Mouse (Mus musculus): ENCODE data around the gene Mul1. TPM values are rescaled to one million over a fixed set of nuclear protein-coding genes. Genes with fewer than 3 reads are reported as not detected.
A peak's percentile ranks its signal among the peaks of the same experiment; 100 is the strongest.

The Mul1 gene
- polyA plus RNA-seq, 2 experiments: 4.3 to 7.7 TPM

DNA sequence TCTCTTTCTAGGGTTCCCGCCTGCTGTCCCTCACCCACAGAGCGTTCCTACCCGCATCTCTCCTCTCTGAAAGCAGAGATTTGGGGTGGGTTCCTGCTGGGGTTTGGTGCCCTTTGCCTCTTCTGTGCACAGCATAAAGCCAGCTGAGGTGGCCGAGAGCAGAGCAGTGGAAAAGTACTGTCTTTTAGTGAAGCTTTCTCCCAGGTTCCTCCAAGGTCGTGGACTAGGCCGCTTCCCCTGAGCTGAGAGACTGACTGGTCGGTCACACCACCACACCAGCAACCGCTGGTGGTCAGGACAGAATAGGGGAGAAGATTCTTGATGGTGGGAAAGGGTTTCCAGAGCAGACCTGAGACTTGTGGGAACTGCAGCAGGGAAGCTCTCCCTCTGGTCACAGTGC lies 37.8 kb upstream of the Mul1 start:
- Histone ChIP-seq H3K36me3 (replicated peaks; ENCODE audit: control insufficient read depth, insufficient read depth, low read depth) (no peaks in the 10 kb centered on the region), H3K4me2 (ENCODE audit: low read depth) (no peak overlapping the region), H3K4me3 (ENCODE audit: insufficient read depth in 1 of 2, low read depth in 2 of 2, low read length in 2 of 2) (no peak overlapping the region), H3K9me3 (ENCODE audit: control insufficient read depth, low read length) (no peaks in the 10 kb centered on the region), H3K27me3 (ENCODE audit: control insufficient read depth, insufficient read depth, low read length) (peaks cover 39% of the 10 kb centered on the region), H3K27ac (no peak overlapping the region), H3K4me1 (replicated peaks; ENCODE audit: control insufficient read depth in 2 of 2, insufficient read depth in 2 of 2, low read length in 1 of 2) (no peaks in the 10 kb centered on the region), H3K9ac (replicated peaks) (no peak overlapping the region)
- WGBS (ENCODE audit: insufficient replicate concordance): 6% methylated on average over 8 of the region's 8 CpGs
- TF ChIP-seq EP300 (IDR thresholded peaks at IDR 0.05; ENCODE audit: low read depth) (no peak), CTCF (IDR thresholded peaks at IDR 0.05; ENCODE audit: low read depth) (no peak)
- no peak for DNase-seq (ENCODE audit: low read depth in 3 of 3, low spot score in 3 of 3)
- ATAC-seq (ENCODE audit: insufficient read depth): no peak

DNA sequence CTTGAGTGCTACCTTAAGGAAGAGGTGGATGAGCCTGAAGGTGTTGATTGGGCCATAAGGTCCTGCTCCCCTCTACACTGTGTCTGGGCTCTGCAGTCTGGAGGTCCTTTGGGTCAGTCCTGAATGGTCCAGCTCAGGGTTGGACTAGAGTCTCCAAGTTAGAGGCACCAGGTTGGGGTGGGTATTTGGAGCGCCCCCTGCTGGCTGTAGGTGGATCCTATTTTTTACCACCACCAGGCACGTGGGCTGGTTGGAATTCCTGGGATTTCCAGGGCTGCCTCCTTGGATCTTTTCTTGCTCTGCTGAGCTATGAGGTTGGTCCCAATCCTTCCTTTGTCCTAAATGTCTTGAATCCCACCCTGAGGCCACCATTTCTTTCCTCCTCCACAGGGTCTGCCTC lies 29.7 kb upstream of the Mul1 start:
- no peaks in the 10 kb centered on the region for H3K4me1 ChIP-seq (replicated peaks; ENCODE audit: control insufficient read depth in 2 of 2, insufficient read depth in 2 of 2, low read length in 1 of 2)

DNA sequence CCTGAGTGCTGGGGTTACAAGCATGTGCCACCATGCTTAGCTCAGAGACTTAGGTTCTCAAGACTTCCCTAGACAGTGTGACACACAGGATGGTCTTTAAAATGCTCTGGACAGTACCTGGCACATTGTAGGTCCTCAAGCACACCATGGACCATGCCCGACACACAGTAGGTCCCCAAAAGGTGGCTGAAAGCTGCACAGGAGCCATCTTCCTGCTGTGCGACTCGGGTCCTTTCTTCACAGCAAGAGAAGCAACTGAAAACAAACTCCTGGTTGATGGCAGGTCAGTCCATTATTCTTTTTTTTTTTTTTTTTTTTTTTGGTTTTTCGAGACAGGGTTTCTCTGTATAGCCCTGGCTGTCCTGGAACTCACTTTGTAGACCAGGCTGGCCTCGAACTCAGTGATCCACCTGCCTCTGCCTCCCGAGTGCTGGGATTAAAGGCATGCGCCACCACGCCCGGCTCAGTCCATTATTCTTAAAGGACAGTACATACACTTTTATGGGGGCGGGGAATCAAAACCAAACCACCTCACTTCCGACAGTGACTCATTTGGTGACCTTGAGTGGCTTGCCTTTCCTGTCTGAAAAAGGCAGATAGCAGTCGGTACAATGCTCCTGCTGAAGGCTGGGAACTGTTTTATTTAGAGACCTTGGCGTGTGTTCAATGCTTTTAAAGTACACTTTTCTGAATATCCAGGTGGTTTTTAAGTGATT lies 26.8 kb upstream of the Mul1 start:
- Histone ChIP-seq H3K9me3 (ENCODE audit: control insufficient read depth, low read length) (no peaks in the 10 kb centered on the region), H3K27ac (no peak overlapping the region), H3K4me2 (ENCODE audit: low read depth) (no peak overlapping the region), H3K4me1 (replicated peaks; ENCODE audit: control insufficient read depth in 2 of 2, insufficient read depth in 2 of 2, low read length in 1 of 2) (no peaks in the 10 kb centered on the region), H3K4me3 (ENCODE audit: insufficient read depth in 1 of 2, low read depth in 2 of 2, low read length in 2 of 2) (no peak overlapping the region), H3K9ac (replicated peaks) (no peak overlapping the region), H3K36me3 (replicated peaks; ENCODE audit: control insufficient read depth, insufficient read depth, low read depth) (no peaks in the 10 kb centered on the region), H3K27me3 (ENCODE audit: control insufficient read depth, insufficient read depth, low read length) (no peaks in the 10 kb centered on the region)
- TF ChIP-seq CTCF (IDR thresholded peaks at IDR 0.05; ENCODE audit: low read depth): no peak
- no peak for TF ChIP-seq EP300 (IDR thresholded peaks at IDR 0.05; ENCODE audit: low read depth)
- WGBS (ENCODE audit: insufficient replicate concordance): 22% methylated on average over 12 of the region's 13 CpGs
- ATAC-seq (ENCODE audit: insufficient read depth) (no peak), DNase-seq (ENCODE audit: low read depth in 3 of 3, low spot score in 3 of 3) (no peak)

More for the DNA sequence above, 29.7 kb upstream of the Mul1 start:
- no peaks in the 10 kb centered on the region for H3K27me3 ChIP-seq (ENCODE audit: control insufficient read depth, insufficient read depth, low read length)
- H3K27ac ChIP-seq: no peak overlapping the region
- H3K9ac ChIP-seq (replicated peaks): no peak overlapping the region
- no peaks in the 10 kb centered on the region for H3K9me3 ChIP-seq (ENCODE audit: control insufficient read depth, low read length)
- 3% methylated on average over 2 of the region's 2 CpGs for WGBS (ENCODE audit: insufficient replicate concordance)
- no peak overlapping the region for H3K4me3 ChIP-seq (ENCODE audit: insufficient read depth in 1 of 2, low read depth in 2 of 2, low read length in 2 of 2)
- H3K4me2 ChIP-seq (ENCODE audit: low read depth): no peak overlapping the region
- H3K36me3 ChIP-seq (replicated peaks; ENCODE audit: control insufficient read depth, insufficient read depth, low read depth): no peaks in the 10 kb centered on the region
- DNase-seq (ENCODE audit: low read depth in 3 of 3, low spot score in 3 of 3) (no peak), ATAC-seq (ENCODE audit: insufficient read depth) (no peak)
- TF ChIP-seq CTCF (IDR thresholded peaks at IDR 0.05; ENCODE audit: low read depth): peak; percentile 90
- no peak for TF ChIP-seq EP300 (IDR thresholded peaks at IDR 0.05; ENCODE audit: low read depth)

DNA sequence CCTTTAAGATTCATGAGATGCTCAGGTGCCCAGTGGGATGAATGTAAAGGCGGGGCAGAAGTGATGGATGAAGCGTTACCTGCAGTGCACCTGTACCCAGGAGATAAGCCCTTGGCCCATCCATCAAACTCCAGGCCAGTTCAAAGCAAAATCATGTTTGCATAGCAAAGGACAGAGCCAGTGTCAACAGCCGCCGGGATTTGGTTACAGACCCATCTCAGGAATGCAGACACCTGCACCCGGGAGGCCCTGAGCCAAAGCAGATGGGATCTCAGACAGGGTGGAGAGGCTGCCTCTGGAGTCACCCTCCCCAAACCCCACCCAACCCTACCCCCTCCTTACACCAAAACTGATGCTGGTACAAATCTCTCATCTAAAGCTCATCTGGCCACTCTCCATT lies 23.5 kb upstream of the Mul1 start:
- H3K4me3 ChIP-seq (ENCODE audit: insufficient read depth in 1 of 2, low read depth in 2 of 2, low read length in 2 of 2): no peak overlapping the region
- H3K36me3 ChIP-seq (replicated peaks; ENCODE audit: control insufficient read depth, insufficient read depth, low read depth): no peaks in the 10 kb centered on the region
- no peak for TF ChIP-seq EP300 (IDR thresholded peaks at IDR 0.05; ENCODE audit: low read depth)
- no peak for TF ChIP-seq CTCF (IDR thresholded peaks at IDR 0.05; ENCODE audit: low read depth)
- no peak overlapping the region for H3K9ac ChIP-seq (replicated peaks)
- WGBS (ENCODE audit: insufficient replicate concordance): 25% methylated on average over 5 of the region's 5 CpGs
- DNase-seq (ENCODE audit: low read depth in 3 of 3, low spot score in 3 of 3) (no peak), ATAC-seq (ENCODE audit: insufficient read depth) (no peak)
- H3K9me3 ChIP-seq (ENCODE audit: control insufficient read depth, low read length): no peaks in the 10 kb centered on the region
- no peak overlapping the region for H3K27ac ChIP-seq
- no peaks in the 10 kb centered on the region for H3K4me1 ChIP-seq (replicated peaks; ENCODE audit: control insufficient read depth in 2 of 2, insufficient read depth in 2 of 2, low read length in 1 of 2)
- H3K27me3 ChIP-seq (ENCODE audit: control insufficient read depth, insufficient read depth, low read length): no peaks in the 10 kb centered on the region; the same call in 1 of the 2 replicates
- no peak overlapping the region for H3K4me2 ChIP-seq (ENCODE audit: low read depth)

DNA sequence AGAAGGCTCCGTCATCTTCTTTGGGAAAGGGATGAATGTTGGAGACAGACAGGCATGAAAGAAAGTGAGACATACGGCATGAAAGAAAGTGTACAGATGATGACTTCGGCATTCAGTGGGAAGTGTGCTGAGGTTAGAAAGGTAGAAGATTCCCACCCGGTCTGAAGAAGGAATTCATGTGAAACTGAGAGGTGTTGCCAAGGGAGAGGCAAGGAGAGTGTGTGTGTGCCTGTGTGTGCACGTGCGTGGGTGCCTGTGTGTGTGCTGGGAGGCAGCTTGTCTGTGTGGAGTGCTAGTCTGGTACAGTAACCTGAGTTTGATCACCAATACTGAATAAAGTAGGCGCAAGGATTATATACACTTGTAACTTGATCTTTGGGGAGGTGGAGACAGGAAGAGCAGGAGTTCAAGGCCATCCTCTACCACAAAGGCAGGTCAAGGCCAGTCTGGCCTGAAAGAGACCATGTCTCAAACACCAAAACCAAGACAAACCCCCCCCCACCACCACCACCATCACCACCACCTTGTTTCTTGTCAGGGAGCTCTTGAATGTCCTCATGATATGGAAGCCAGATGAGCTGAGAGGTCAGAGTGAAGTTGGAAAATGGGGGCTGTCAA lies 22.9 kb upstream of the Mul1 start:
- 52% methylated on average over 7 of the region's 7 CpGs for WGBS (ENCODE audit: insufficient replicate concordance)
- H3K4me3 ChIP-seq (ENCODE audit: insufficient read depth in 1 of 2, low read depth in 2 of 2, low read length in 2 of 2): no peak overlapping the region
- ATAC-seq (ENCODE audit: insufficient read depth) (no peak), DNase-seq (ENCODE audit: low read depth in 3 of 3, low spot score in 3 of 3) (no peak)
- H3K27ac ChIP-seq: no peak overlapping the region
- H3K4me1 ChIP-seq (replicated peaks; ENCODE audit: control insufficient read depth in 2 of 2, insufficient read depth in 2 of 2, low read length in 1 of 2): no peaks in the 10 kb centered on the region
- no peaks in the 10 kb centered on the region for H3K36me3 ChIP-seq (replicated peaks; ENCODE audit: control insufficient read depth, insufficient read depth, low read depth)
- no peak overlapping the region for H3K4me2 ChIP-seq (ENCODE audit: low read depth)
- no peak for TF ChIP-seq CTCF (IDR thresholded peaks at IDR 0.05; ENCODE audit: low read depth)
- TF ChIP-seq EP300 (IDR thresholded peaks at IDR 0.05; ENCODE audit: low read depth): no peak
- no peaks in the 10 kb centered on the region; the same call in 1 of the 2 replicates for H3K27me3 ChIP-seq (ENCODE audit: control insufficient read depth, insufficient read depth, low read length)
- no peak overlapping the region for H3K9ac ChIP-seq (replicated peaks)
- H3K9me3 ChIP-seq (ENCODE audit: control insufficient read depth, low read length): no peaks in the 10 kb centered on the region

Measured in liver, embryonic 14.5 days (tissue).